Mouse (Mus musculus): ENCODE results near the gene Kazald1.

Kazald1 gene

GRCm38 (mm10) chr19:45058113-45058839 lies 16.8 kb upstream of the Kazald1 start:
- CTCF ChIA-PET, result interaction anchor here (0.5 to 7.7 kb wide), 41 partner anchors 8 to 236 kb away, joined by 3 to 138 read pairs (median 5); partner anchors contain the start of genes Kazald1 (in 4 of the 4), Sfxn3 (in 4 of the 4), Pdzd7 (in 1 of the 4) and Slf2 (in 1 of the 4)
- POLR2A ChIA-PET, result interaction anchor here (0.5 to 8.2 kb wide), 61 partner anchors 9 to 1249 kb away, joined by 3 to 116 read pairs (median 4); partner anchors contain the start of genes Kazald1 (in 3 of the 4), Sfxn3 (in 3 of the 4), Lzts2 (in 2 of the 4) and Mrpl43 (in 2 of the 4)

DNA sequence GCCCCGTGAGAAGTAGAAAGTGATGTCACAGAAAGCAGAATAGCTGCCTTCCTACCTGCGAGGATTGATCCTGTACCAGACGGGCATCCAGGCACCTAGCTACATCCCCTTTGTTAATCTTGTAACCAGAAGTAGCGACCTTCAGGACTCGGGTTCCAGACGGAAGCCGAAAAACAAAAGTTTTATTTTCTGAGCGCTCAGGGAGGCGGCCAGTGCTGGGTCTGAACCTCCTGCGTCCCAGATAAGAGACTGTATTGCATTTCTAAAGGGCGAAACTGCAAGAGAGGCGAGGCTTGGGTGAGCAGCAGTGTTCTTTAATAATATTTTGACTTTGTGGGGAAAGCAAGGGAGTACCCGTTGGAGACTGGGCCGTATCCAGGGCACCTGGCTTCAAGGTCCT lies 16.2 kb upstream of the Kazald1 start:
- ChIA-PET POLR2A (interaction anchor here (0.5 to 8.2 kb wide), 40 partner anchors 11 to 1202 kb away, joined by 3 to 116 read pairs (median 5); partner anchors contain the start of genes Kazald1 (in 3 of the 4), Sfxn3 (in 3 of the 4), Lzts2 (in 2 of the 4) and Pdzd7 (in 2 of the 4)), CTCF (interaction anchor here (0.5 to 7.7 kb wide), 35 partner anchors 9 to 161 kb away, joined by 3 to 138 read pairs (median 6); partner anchors contain the start of genes Kazald1 (in 4 of the 4), Sfxn3 (in 4 of the 4), Pdzd7 (in 1 of the 4) and Slf2 (in 1 of the 4))

DNA sequence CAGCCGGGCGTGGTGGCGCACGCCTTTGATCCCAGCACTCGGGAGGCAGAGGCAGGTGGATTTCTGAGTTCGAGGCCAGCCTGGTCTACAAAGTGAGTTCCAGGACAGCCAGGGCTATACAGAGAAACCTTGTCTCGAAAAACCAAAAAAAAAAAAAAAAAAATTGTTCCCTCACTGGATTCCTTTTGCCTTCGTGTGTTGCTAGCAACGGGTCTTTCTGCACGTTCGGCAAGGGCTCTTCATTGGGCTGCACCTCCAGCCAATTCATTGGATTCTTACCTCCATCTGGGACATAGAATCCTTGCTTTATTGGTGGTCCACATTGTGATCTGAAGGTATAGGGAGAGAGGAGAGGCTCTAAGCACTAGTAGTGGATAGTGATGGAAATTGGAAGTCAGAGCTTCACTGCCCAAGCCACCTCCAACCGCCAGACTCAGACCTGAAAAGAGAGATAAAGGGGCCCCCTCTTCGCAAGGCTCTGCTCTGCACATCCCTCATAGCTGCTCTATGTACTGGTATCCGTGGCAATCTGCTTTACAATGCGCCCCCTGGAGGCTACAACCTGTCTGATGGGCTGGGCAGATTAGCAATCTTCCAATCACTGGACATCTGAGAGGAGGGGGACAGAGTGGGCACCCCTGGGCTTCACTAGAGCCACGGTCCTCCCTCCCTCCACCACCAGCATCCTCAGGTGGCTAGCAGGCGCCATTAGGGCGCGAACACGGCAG lies 11.3 kb upstream of the Kazald1 start:
- ChIA-PET POLR2A (interaction anchor here (0.5 to 3.7 kb wide), 16 partner anchors 10 to 245 kb away, joined by 3 to 59 read pairs (median 3); partner anchors contain the start of genes Kazald1 (in 3 of the 4) and Sfxn3 (in 1 of the 4)), CTCF (interaction anchor here (0.5 to 5.3 kb wide), 43 partner anchors 7 to 1325 kb away, joined by 3 to 62 read pairs (median 4); partner anchors contain the start of genes Kazald1 (in 3 of the 4), Sfxn3 (in 2 of the 4), Lzts2 (in 1 of the 4) and Pdzd7 (in 1 of the 4))

- POLR2A ChIA-PET, result interaction anchor here (0.6 to 3.7 kb wide), 13 partner anchors 10 to 134 kb away, joined by 3 to 59 read pairs (median 4); partner anchors contain the start of genes Kazald1 (in 4 of the 4) and Slf2 (in 1 of the 4)
Observed at GRCm38 (mm10) chr19:45065226-45065625, 9.8 kb upstream of the Kazald1 start.

GRCm38 (mm10) chr19:45067170-45067569 lies 7.9 kb upstream of the Kazald1 start:
- ChIA-PET POLR2A (interaction anchor here in 2 of 4 experiments (0.7 to 1.8 kb wide), 6 partner anchors 8 to 94 kb away, joined by 3 to 6 read pairs (median 4); partner anchors contain the start of genes Kazald1 (in 1 of the 2) and Sfxn3 (in 1 of the 2)), CTCF (interaction anchor here in 2 of 4 experiments (0.9 to 2.8 kb wide), 4 partner anchors 9 to 94 kb away, joined by 3 to 13 read pairs (median 4); partner anchors contain the start of gene Sfxn3 (in 1 of the 2))

More at GRCm38 (mm10) chr19:45065226-45065625, 9.8 kb upstream of the Kazald1 start:
- CTCF ChIA-PET, result interaction anchor here (0.5 to 5.3 kb wide), 33 partner anchors 9 to 953 kb away, joined by 3 to 62 read pairs (median 6); partner anchors contain the start of genes Kazald1 (in 3 of the 4), Sfxn3 (in 2 of the 4), Lzts2 (in 1 of the 4) and Pdzd7 (in 1 of the 4)

GRCm38 (mm10) chr19:45067758-45068510 lies 7.1 kb upstream of the Kazald1 start:
- ChIA-PET CTCF (interaction anchor here in 2 of 4 experiments (0.9 to 2.8 kb wide), 5 partner anchors 9 to 93 kb away, joined by 3 to 13 read pairs (median 4); partner anchors contain the start of gene Sfxn3 (in 1 of the 2)), POLR2A (interaction anchor here in 2 of 4 experiments (0.7 to 1.8 kb wide), 5 partner anchors 7 to 93 kb away, joined by 3 to 6 read pairs (median 4); partner anchors contain the start of genes Kazald1 (in 1 of the 2) and Sfxn3 (in 1 of the 2))

DNA sequence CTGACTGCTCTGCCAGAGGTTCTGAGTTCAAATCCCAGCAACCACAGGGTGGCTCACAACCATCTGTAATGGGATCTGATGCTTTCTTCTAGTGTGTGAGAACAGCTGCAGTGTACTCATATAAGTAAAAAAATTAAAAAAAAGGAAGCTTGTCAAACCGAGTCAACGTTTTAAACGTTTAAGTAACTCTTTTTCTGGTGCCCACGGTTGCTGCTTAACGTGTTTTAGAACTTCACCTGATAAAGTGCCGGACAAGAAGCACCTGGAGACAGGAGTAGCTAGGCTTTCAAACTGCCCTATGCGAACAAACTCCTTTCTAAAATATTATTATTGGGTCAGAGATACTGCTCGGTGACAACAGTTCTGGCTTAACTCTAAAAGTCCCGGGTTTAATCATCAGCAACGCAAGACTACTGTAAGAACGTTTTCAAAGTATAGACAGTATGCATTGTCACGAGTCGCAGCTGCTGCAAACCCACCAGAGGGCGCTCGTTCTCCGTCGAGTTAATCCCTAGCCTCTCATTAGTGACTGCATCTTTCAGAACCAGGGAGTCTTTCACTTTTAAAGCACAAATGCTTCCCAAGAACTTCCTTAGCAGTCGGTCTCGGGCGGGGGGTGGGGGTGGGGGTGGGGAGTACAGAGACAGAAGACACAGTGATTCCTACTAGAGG lies 1.0 kb upstream of the Kazald1 start:
- ChIA-PET CTCF (interaction anchor here (0.6 to 5.3 kb wide), 53 partner anchors 9 to 1019 kb away, joined by 3 to 100 read pairs (median 6); partner anchors contain the start of genes Sfxn3 (in 3 of the 4), Lzts2 (in 1 of the 4), Pdzd7 (in 1 of the 4) and Tlx1 (in 1 of the 4)), POLR2A (interaction anchor here (0.5 to 4.9 kb wide), 85 partner anchors 9 to 1993 kb away, joined by 3 to 116 read pairs (median 6); partner anchors contain the start of genes Sfxn3 (in 3 of the 4), Twnk (in 3 of the 4), Lzts2 (in 2 of the 4) and Tlx1 (in 2 of the 4))

DNA sequence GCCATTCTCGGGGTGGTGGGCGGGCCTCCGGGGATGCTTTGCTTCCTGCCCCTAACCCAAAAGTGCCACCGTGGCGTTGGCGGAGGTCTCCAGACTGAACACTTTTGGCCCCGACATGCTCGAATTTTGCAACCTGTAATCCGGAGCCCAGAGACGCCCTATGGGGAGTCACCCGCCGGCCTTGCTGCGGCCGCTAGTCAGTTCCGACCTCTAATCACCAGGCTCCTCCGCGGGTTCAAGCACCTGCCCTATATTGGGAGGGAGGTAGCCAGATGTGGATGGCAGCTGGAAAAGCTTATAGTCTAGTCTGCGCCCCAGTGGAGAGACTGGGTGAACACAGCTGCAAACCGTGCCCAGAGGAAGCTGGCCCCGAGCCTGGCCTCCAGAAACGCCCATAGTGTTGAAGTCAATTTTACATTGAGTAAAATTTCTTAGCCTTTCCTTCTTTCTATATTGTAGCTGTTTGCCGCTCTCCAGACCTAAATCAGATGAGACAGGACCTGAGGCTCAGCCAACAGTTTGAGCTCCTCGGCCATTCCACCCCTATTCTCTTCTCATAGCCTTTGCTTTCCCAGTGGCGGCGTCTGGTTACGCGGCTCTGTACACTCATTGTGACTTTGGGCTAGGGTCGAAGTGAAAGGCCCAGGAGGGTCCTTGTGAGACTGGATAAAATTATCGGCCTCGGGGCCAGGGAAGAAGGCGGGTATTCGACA lies 438 bp downstream of the Kazald1 start:
- CTCF ChIA-PET, result interaction anchor here (0.6 to 5.3 kb wide), 53 partner anchors 8 to 531 kb away, joined by 3 to 100 read pairs (median 6); partner anchors contain the start of genes Sfxn3 (in 3 of the 4), Hif1an (in 1 of the 4), Lzts2 (in 1 of the 4) and Pdzd7 (in 1 of the 4)

DNA sequence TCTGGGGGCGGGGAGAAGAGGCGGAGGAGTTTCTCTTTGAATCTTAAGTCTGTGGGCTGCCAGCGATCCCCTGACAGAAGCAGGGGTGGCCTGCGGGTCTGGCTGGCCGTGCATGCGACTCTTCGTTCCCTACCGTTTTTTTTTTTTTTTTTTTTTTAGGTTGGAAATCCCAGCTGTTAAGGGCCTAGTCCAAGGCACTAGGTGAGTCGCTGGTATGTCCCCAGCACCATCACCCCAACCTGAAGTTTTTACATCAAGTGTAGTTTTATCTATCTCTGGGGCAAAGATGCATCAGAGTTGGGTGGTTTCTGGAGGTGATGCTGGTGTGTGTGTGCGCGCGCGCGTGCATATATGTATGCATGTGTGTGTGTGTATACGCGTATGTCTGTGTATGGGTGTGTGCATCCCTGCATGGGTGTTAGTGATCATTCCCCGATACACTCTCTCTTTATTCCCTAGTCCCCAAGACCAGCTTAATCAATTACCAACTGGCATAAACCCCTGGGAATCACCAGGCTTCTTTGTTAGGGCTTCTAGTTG lies 1.1 kb downstream of the Kazald1 start:
- CTCF ChIA-PET, result interaction anchor here (0.5 to 5.3 kb wide), 31 partner anchors 11 to 140 kb away, joined by 3 to 100 read pairs (median 8); partner anchors contain the start of genes Lzts2 (in 1 of the 4), Sfxn3 (in 1 of the 4) and Tlx1 (in 1 of the 4)
- POLR2A ChIA-PET, result interaction anchor here in 3 of 4 experiments (0.6 to 4.9 kb wide), 60 partner anchors 8 to 652 kb away, joined by 3 to 116 read pairs (median 6); partner anchors contain the start of genes Sfxn3 (in 2 of the 3), Twnk (in 2 of the 3), Gm17018 (in 1 of the 3) and Lzts2 (in 1 of the 3)

More for the DNA sequence above, 438 bp downstream of the Kazald1 start:
- POLR2A ChIA-PET, result interaction anchor here (0.5 to 4.9 kb wide), 109 partner anchors 8 to 793 kb away, joined by 3 to 116 read pairs (median 4); partner anchors contain the start of genes Sfxn3 (in 3 of the 4), Twnk (in 3 of the 4), Lzts2 (in 2 of the 4) and Tlx1 (in 2 of the 4)

DNA sequence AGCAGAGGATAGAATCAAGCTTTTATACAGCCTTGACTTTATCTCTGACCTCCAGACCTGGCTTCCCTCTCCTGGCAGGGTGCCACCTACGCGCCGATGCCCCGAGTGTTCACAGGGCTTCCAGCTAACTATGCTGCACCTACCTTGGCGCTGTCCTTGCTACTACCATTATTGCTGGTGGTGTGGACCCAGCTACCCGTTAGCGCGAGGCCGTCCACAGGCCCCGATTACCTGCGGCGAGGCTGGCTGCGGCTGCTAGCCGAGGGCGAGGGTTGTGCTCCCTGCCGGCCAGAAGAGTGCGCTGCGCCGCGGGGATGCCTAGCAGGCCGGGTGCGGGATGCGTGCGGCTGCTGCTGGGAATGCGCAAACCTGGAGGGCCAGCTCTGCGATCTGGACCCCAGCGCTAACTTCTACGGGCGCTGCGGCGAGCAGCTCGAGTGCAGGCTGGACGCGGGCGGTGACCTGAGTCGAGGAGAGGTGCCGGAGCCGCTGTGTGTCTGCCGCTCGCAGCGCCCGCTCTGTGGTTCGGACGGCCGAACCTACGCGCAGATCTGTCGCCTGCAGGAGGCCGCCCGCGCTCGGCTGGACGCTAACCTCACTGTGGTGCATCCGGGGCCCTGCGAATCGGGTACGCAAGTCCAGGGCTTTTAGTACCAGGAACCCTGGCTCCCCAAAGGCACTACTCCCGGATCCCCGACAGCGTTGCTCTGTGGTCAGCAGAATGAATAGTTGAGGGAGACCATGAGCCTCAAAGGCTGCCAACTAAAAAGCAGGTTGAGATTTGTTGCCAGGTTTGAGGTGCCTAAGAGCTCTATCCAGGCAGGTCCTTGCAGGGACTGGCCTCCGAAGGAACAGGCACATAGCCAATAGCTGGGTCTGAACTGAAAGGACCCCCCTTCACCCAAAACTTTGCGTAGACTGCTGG lies 1.8 kb downstream of the Kazald1 start:
- CTCF ChIA-PET, result interaction anchor here in 3 of 4 experiments (0.5 to 5.3 kb wide), 26 partner anchors 10 to 103 kb away, joined by 3 to 100 read pairs (median 5); partner anchors contain the start of genes Lzts2 (in 1 of the 3), Sfxn3 (in 1 of the 3) and Tlx1 (in 1 of the 3)
- POLR2A ChIA-PET, result interaction anchor here in 3 of 4 experiments (0.6 to 4.9 kb wide), 36 partner anchors 10 to 651 kb away, joined by 3 to 102 read pairs (median 4); partner anchors contain the start of genes Sfxn3 (in 2 of the 3), Tlx1 (in 2 of the 3), Pdzd7 (in 1 of the 3) and Twnk (in 1 of the 3)

DNA sequence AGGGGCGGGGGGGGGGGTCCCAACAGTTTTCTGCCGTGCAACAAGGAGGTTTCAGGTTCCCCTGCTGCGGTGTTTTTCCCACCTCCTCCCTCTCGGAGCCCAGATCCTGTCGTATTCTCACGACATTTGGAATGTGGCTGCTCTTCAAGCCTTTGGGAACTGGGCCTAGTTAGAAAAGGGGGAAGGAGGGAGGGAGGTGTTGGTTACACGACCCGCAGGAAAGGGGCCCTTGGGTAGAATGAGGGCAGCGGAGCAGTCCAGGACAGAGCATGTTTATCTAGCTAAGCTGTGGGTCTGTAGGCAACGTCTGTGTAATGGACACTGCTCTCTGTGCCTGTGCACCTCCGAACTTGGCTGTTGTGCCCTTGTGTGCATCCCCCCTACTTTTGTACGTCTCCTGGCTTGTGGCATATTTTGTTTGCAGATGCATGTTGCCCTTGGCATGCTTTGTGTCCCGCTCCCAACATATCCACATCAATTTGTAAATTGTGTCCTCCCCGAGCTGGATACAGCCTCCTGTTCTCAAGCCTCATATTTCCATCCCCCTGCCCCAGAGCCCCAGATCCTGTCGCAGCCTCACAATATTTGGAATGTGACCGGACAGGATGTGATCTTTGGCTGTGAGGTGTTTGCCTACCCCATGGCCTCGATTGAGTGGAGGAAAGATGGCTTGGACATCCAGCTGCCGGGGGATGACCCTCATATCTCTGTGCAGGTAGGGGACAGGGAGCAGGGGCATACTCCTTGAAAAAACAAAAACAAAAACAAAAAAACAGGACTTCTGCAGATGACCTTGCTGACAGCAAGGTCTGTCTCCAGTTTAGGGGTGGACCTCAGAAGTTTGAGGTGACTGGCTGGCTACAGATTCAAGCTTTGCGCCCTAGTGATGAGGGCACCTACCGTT lies 3.0 kb downstream of the Kazald1 start:
- POLR2A ChIA-PET, result interaction anchor here in 3 of 4 experiments (0.7 to 4.9 kb wide), 20 partner anchors 9 to 1023 kb away, joined by 3 to 102 read pairs (median 4); partner anchors contain the start of genes Tlx1 (in 1 of the 3) and Twnk (in 1 of the 3)
- CTCF ChIA-PET, result interaction anchor here in 3 of 4 experiments (0.6 to 5.3 kb wide), 15 partner anchors 15 to 83 kb away, joined by 3 to 100 read pairs (median 5); partner anchors contain the start of gene Sfxn3 (in 1 of the 3)

Data from embryonic stem cell, embryonic (primary cell).